Mouse (Mus musculus) forebrain, embryonic 12.5 days (tissue): Measurements from ENCODE around the gene Gm20449. TPM values are rescaled to one million over a fixed set of nuclear protein-coding genes. Genes with fewer than 3 reads are reported as not detected.

ENCODE experiments used
- ATAC-seq: fragments of 200-750 bp; cut with Nextera tagmentation; 2 replicates; pipeline ENCODE4 v1.8.0; 2017; ENCODE audit warnings: moderate TSS enrichment; ENCODE audit not compliant: low FRiP score
- H3K27ac ChIP-seq: fragments of 300-500 bp; sonication (generic); 2 replicates; pipeline ENCODE4 v1.5.1; 2016; ENCODE audit warnings: mild to moderate bottlenecking
- H3K27me3 ChIP-seq: fragments of 300-500 bp; sonication (generic); 2 replicates; pipeline ENCODE4 v1.6.1; 2016; ENCODE audit warnings: mild to moderate bottlenecking
- H3K36me3 ChIP-seq: fragments of 300-500 bp; sonication (generic); replicated peaks from 2 replicates; pipeline ENCODE4 v1.6.1; 2016; ENCODE audit warnings: mild to moderate bottlenecking
- H3K4me1 ChIP-seq: fragments of 300-500 bp; sonication (generic); 2 replicates; pipeline ENCODE4 v1.6.1; 2016
- H3K4me2 ChIP-seq: fragments of 300-500 bp; sonication (generic); 2 replicates; pipeline ENCODE4 v1.6.1; 2016; ENCODE audit warnings: mild to moderate bottlenecking, moderate library complexity
- H3K4me3 ChIP-seq: fragments of 300-500 bp; sonication (generic); replicated peaks from 2 replicates; pipeline ENCODE4 v1.5.1; 2016; ENCODE audit warnings: mild to moderate bottlenecking
- H3K9ac ChIP-seq: fragments of 300-500 bp; sonication (generic); 2 replicates; pipeline ENCODE4 v1.6.1; 2016; ENCODE audit warnings: mild to moderate bottlenecking
- H3K9me3 ChIP-seq: fragments of 300-500 bp; sonication (generic); 2 replicates; pipeline ENCODE4 v1.6.1; 2016
- WGBS: fragments of 180-500 bp; shearing (Covaris S2); methylation state at CpG from one replicate; pipeline ENCODE4 v1.1.7; 2016; 5-methylcytosine and 5-hydroxymethylcytosine counted together
- polyA plus RNA-seq: library from polyadenylated mRNA; unstranded; fragments of >200 nt; fragmentation: Nextera tagmentation; extraction: Ambion mirVana; gene quantifications from 2 replicates; pipeline ENCODE4 v1.2.1, GENCODE M21; 2016

The Gm20449 gene
- polyA plus RNA-seq, 1 experiment from 2014 or later, result not detected

DNA sequence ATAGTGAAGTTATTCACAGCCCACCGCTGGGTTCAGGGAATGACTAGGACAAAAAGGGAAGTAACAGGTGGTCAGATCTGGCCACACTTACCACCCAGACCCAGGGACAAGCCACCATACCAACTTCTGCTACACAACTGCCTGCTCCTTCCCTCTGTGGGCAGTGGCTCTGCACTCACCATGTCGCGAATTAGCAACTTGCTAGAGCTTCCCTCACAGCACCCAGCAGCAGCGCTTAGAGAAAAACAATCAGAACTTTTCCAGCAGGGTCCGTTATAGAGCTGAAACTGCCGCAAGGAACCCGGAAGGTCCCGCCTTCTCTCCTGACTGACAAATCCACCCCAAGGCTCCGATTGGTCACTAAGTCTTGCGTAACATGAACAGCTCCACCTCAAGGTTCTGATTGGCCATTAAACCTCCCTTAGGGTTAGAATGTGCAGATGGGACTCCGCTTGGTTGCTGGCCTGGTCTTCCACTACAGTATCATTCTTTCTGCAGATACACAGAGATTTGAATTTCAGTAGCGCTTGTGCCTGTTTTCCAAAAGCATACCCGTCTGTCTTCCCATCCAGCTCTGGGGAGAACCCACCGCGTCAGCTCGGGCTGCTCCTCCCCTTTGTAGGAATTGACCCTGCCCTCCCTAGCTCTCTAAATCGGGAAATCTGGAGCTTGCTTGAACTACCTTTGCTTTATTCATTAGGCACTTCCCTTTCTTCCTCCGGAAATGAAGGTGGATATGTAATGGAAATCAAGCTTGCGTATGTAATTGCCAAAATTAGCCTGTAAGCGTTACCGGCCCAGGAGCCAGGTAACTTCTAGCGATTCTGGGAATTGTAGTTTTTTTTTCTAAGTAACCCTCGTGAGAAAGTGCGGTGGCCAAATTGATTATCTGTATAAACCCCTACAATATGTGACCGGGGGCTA lies 105.9 kb downstream of the Gm20449 start, which contains the start of gene AI987944:
TSS of gene AI987944 (minus strand) at position 332 of the 924 bp plus-strand sequence.
- Histone ChIP-seq H3K27me3 (no peaks in the 10 kb centered on the region), H3K4me3 (peak within 1 kb of the TSS; percentile 54), H3K9ac (peak within 1 kb of the TSS; percentile 48), H3K36me3 (no peaks in the 10 kb centered on the region), H3K27ac (peak within 1 kb of the TSS; percentile 84), H3K9me3 (no peaks in the 10 kb centered on the region), H3K4me1 (no peaks in the 10 kb centered on the region), H3K4me2 (peak within 1 kb of the TSS; percentile 54)
- peak; percentile 99 for ATAC-seq
- 1% methylated on average over 25 of the region's 25 CpGs for WGBS

Other genes with a start within 250 kb of the Gm20449 start
- gene AI987944, start 106.0 kb downstream of the Gm20449 start, polyA plus RNA-seq, result 9.3 and 9.9 TPM in 2 replicates
- gene Vmn2r57, start 50.7 kb downstream of the Gm20449 start, polyA plus RNA-seq, result 0.06 and 0.23 TPM in 2 replicates
- gene AW146154, start 473 bp upstream of the Gm20449 start, polyA plus RNA-seq, result 7.7 and 9.0 TPM in 2 replicates
- gene Gm6871, start 74.2 kb upstream of the Gm20449 start, polyA plus RNA-seq, result not detected in 2 replicates
- gene 2610021A01Rik, start 99.8 kb upstream of the Gm20449 start, polyA plus RNA-seq, result 17.6 and 19.0 TPM in 2 replicates
- 16.4 and 19.0 TPM in 2 replicates for gene Zfp788, start 133.8 kb upstream of the Gm20449 start, polyA plus RNA-seq